Mouse (Mus musculus) liver, embryonic 11.5 days (tissue): ENCODE data around the gene Syce1l. TPM values are rescaled to one million over a fixed set of nuclear protein-coding genes. Genes with fewer than 3 reads are reported as not detected.

Experiments used
- ATAC-seq: fragments of 200-750 bp; cut with Nextera tagmentation; replicated peaks from 2 replicates; pipeline ENCODE4 v1.8.0; 2017; ENCODE audit warnings: moderate number of reproducible peaks, mild to moderate bottlenecking, moderate TSS enrichment, moderate library complexity; ENCODE audit not compliant: low FRiP score
- DNase-seq: peaks from one replicate; pipeline ENCODE4 v3.0.0-alpha.2; 2017; ENCODE audit warnings: low spot score
- H3K27ac ChIP-seq: fragments of 300-500 bp; sonication (generic); 2 replicates; pipeline ENCODE4 v1.5.1; 2014; ENCODE audit warnings: mild to moderate bottlenecking, low read depth, low read length, control low read depth
- H3K27me3 ChIP-seq: fragments of 300-500 bp; sonication (generic); replicated peaks from 2 replicates; pipeline ENCODE4 v1.6.1; 2014; ENCODE audit warnings: low read length, mixed read lengths; ENCODE audit not compliant: control insufficient read depth, insufficient read depth
- H3K36me3 ChIP-seq: fragments of 300-500 bp; sonication (generic); 2 replicates; pipeline ENCODE4 v1.6.1; 2014; ENCODE audit warnings: mild to moderate bottlenecking, low read length, moderate library complexity, mixed read lengths; ENCODE audit not compliant: control insufficient read depth, insufficient read depth
- H3K4me1 ChIP-seq: fragments of 300-500 bp; sonication (generic); replicated peaks from 2 replicates; pipeline ENCODE4 v1.6.1; 2014; ENCODE audit warnings: low read length, mixed read lengths; ENCODE audit not compliant: control insufficient read depth, insufficient read depth
- H3K4me2 ChIP-seq: fragments of 300-500 bp; sonication (generic); 2 replicates; pipeline ENCODE4 v1.6.1; 2014; ENCODE audit warnings: mild to moderate bottlenecking, control low read depth, moderate library complexity
- H3K4me3 ChIP-seq: fragments of 300-500 bp; sonication (generic); 2 replicates; pipeline ENCODE4 v1.5.1; 2014; ENCODE audit warnings: low read depth, low read length, control low read depth
- H3K9ac ChIP-seq: fragments of 300-500 bp; sonication (generic); 2 replicates; pipeline ENCODE4 v1.6.1; 2014; ENCODE audit warnings: low read depth, low read length, control low read depth
- H3K9me3 ChIP-seq: fragments of 300-500 bp; sonication (generic); 2 replicates; pipeline ENCODE4 v1.6.1; 2016; ENCODE audit warnings: low read length, inconsistent platforms, mixed read lengths; ENCODE audit not compliant: control insufficient read depth
- WGBS: fragments of 180-500 bp; shearing (Covaris S2); extraction: QIAGEN DNeasy Blood & Tissue Kit; methylation state at CpG from one replicate; pipeline ENCODE4 v1.1.7; 2014; 5-methylcytosine and 5-hydroxymethylcytosine counted together
- polyA plus RNA-seq: library from polyadenylated mRNA; unstranded; fragments of >200 nt; fragmentation: Nextera tagmentation; extraction: Ambion mirVana; gene quantifications from 2 replicates; pipeline ENCODE4 v1.2.1, GENCODE M21; 2014

Syce1l gene
- not detected in 2 replicates for polyA plus RNA-seq

DNA sequence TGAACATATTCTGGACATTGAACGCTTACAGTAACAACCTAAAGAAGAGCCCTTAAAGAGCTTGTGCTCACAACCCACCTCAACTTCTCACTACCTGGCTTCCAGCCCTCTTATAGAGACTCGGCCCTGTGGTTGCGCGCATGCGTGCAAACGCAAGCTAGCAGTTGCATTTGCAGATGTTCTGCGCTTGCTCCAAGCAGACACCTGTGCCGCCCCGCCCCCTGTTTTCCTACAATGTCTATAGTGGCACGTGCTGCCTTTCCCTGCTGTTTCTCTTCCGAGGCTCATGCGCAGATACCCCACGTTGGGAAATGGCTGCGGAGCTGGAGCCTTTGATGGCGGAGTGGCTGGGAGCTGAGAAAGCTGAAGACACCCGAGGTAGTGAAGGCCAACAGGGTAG, at the start of gene Syce1l:
Gene Syce1l, plus strand, starts transcription at position 288 of the 400 bp plus-strand sequence.
- Histone ChIP-seq H3K27ac (no peak within 1 kb of the TSS), H3K9ac (no peak within 1 kb of the TSS), H3K27me3 (no peaks in the 10 kb centered on the region), H3K4me1 (no peaks in the 10 kb centered on the region), H3K4me3 (no peak within 1 kb of the TSS), H3K36me3 (peaks cover 2% of the 10 kb centered on the region; the same call in 1 of the 2 replicates), H3K4me2 (no peak within 1 kb of the TSS), H3K9me3 (no peaks in the 10 kb centered on the region)
- DNase-seq (no peak), ATAC-seq (no peak)
- 92% methylated on average over 16 of the region's 16 CpGs for WGBS

DNA sequence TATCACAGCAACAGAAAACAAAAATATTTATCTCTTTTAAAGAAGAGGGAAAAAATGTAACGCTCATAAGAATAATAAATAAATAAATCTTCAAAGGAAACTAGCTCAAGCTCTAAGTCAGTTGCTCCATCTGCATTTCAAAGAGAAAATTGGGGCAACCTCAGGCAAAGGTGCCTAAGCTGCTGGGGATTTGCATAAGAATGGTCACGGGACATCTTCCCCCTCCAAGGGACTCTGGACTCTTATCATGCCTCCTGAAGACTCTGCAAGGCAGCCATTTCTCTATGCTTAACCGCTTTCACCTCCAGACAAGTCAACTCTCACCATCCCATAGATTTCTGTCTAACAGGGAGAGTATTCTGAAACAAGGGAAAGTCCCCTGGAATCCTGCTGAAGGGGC, 44.6 kb upstream of the Syce1l start:
- 39% methylated on average over 3 of the region's 3 CpGs for WGBS
- Histone ChIP-seq H3K4me2 (no peak overlapping the region), H3K4me1 (no peaks in the 10 kb centered on the region), H3K27me3 (no peaks in the 10 kb centered on the region), H3K4me3 (no peak overlapping the region), H3K9me3 (no peaks in the 10 kb centered on the region), H3K27ac (no peak overlapping the region), H3K36me3 (no peaks in the 10 kb centered on the region), H3K9ac (no peak overlapping the region)
- no peak for ATAC-seq
- DNase-seq = no peak

DNA sequence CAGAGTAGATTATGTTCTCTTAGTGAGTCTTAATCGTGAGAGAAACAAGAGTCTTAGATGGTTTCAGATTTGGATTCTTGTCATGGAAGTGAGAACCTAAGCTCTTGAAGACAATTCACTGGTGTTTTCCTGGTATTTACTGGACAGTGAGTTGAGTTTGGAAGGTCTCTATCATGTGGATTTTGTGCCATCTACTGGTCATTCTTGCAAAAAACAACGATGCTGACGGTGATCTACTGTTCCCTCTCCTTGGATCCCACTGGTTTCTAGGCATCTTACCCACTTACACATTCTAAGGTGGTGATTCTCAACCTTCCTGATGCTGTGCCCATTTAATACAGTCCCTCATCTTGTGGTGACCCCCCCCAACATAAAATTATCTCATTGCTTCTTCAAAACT, 10.4 kb upstream of the Syce1l start:
- DNase-seq = no peak
- 4% methylated on average over 3 of the region's 3 CpGs for WGBS

DNA sequence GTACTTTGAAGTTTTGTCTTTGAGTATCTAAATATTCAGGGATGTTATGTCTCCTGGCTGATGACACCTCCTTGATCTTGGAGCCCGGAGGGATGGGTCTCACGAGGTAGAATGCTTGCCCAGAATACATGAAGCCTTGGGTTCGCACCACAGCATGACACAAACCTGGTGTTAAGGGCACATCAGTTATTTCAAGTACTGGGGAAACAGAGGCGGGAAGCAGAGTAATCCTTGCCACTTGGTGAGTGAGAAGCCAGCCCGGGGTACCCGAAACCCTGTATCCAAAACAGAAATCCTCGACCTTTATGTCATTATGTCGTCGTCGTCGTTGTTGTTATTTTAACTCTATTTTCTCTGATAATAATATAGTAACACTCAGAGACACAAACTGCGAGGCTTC, 8.9 kb upstream of the Syce1l start:
- Histone ChIP-seq H3K36me3 (0 out of 2 replicates have a peak, but pooled peaks cover 2% of the 10 kb centered on the region), H3K4me1 (0 out of 2 replicates have a peak, but pooled peaks cover 2% of the 10 kb centered on the region), H3K9ac (peak overlapping the region; percentile 69; the same call in 1 of the 2 replicates), H3K4me2 (peak overlapping the region; percentile 92), H3K4me3 (peak overlapping the region; percentile 70; the same call in 1 of the 2 replicates), H3K9me3 (no peaks in the 10 kb centered on the region), H3K27ac (no peak overlapping the region), H3K27me3 (no peaks in the 10 kb centered on the region)
- no peak for ATAC-seq
- DNase-seq = no peak
- 34% methylated on average over 12 of the region's 12 CpGs for WGBS

More for the DNA sequence above, 10.4 kb upstream of the Syce1l start:
- H3K27ac ChIP-seq = no peak overlapping the region
- no peak overlapping the region for H3K9ac ChIP-seq
- 0 out of 2 replicates have a peak, but pooled peaks cover 2% of the 10 kb centered on the region for H3K4me1 ChIP-seq
- H3K4me3 ChIP-seq = no peak overlapping the region
- no peaks in the 10 kb centered on the region for H3K27me3 ChIP-seq
- H3K4me2 ChIP-seq = no peak overlapping the region
- no peak for ATAC-seq
- no peaks in the 10 kb centered on the region for H3K36me3 ChIP-seq
- no peaks in the 10 kb centered on the region for H3K9me3 ChIP-seq

DNA sequence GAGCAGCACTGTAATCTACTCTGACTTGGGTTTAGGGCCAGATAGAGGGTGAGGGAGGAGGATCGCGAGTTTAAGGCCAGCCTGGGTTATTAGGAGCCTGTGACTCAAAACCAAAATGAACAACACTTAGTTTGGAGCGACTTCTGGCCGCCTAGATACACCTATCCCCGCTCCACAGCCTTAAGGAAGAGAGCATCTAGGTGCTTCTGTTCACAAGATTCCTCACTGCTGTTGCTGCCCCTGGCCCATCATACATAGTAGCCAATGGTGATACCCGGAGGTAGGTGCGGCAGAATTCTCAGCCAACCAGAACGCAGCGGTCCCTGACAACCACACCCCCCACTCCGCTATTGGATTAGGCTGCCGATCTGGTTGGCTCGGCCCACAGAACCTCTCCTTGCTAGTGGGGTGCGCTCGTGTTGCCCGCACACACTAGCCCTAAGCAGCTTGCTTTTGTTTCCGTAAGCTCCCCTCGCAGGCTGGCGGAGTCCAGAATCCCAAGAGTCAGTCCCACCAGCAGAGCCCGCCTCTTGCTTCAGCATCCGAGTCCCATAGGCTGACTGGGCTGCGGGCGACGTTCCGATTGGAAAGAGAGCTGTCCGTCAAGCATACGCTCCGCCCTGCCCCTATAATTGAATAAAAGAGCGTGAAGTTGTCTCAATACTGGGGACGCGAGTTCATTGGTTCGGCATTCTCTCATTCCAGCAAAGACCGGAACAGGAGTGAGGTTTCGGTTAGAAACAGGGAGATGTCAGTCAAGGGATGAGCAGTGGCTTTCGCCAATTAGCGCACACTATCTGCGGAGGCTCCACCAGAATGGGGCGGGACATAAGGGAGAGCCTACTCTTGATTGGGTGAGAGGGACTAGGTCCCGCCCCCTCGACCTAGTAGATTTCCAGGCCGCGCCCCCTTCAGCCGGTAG, 8.1 kb upstream of the Syce1l start, which contains the start of gene Mon1b:
Gene Mon1b, plus strand, starts transcription at position 918 of the 922 bp plus-strand sequence.
- peak; percentile 94 for DNase-seq
- Histone ChIP-seq H3K4me1 (0 out of 2 replicates have a peak, but pooled peaks cover 2% of the 10 kb centered on the region), H3K36me3 (peaks cover 2% of the 10 kb centered on the region; the same call in 1 of the 2 replicates), H3K27me3 (no peaks in the 10 kb centered on the region), H3K27ac (peak within 1 kb of the TSS; percentile 77), H3K9me3 (no peaks in the 10 kb centered on the region), H3K9ac (peak within 1 kb of the TSS; percentile 76), H3K4me3 (peak within 1 kb of the TSS; percentile 70), H3K4me2 (peak within 1 kb of the TSS; percentile 92)
- WGBS = under 1% methylated on average over 42 of the region's 42 CpGs
- ATAC-seq = peak; percentile 96

DNA sequence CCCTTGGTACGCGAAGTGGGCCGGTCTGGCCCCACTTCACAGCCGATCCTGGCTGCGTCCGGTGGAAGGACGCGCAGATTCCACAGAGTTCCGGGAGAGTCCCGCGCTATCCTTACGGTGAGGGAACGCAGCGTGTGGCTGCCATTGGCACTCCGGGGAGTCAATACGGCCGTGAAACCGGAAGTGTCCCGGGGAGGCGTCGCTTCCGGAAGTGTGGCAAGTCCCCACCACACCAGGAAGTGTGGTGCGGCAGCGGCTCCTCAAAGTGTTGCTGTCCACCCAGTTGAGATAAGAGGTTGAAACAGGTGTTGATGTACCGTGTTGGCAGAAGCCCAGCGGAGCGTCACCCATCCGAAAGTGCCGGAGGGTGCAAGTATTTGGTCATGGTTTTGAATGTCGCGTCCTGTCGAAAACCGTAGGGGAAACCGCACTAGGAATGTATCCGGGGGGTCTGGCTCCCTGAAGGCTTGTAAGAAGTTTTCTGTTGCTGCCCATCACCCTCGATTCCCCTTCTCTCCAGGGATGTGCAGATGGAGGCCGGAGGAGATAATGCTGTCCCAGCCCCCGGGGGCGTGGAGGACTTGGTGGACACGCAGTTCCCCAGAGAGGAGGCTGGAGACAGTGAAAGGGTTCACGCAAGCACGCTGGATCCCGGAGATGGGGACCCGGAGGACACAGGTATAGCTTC, 7.3 kb upstream of the Syce1l start:
- DNase-seq (no peak), ATAC-seq (peak; percentile 80)
- Histone ChIP-seq H3K27me3 (no peaks in the 10 kb centered on the region), H3K9ac (peak overlapping the region; percentile 76), H3K36me3 (peaks cover 2% of the 10 kb centered on the region; the same call in 1 of the 2 replicates), H3K4me3 (peak overlapping the region; percentile 70), H3K4me1 (0 out of 2 replicates have a peak, but pooled peaks cover 2% of the 10 kb centered on the region), H3K9me3 (no peaks in the 10 kb centered on the region), H3K4me2 (peak overlapping the region; percentile 92), H3K27ac (peak overlapping the region; percentile 41)
- 1% methylated on average over 44 of the region's 44 CpGs for WGBS

DNA sequence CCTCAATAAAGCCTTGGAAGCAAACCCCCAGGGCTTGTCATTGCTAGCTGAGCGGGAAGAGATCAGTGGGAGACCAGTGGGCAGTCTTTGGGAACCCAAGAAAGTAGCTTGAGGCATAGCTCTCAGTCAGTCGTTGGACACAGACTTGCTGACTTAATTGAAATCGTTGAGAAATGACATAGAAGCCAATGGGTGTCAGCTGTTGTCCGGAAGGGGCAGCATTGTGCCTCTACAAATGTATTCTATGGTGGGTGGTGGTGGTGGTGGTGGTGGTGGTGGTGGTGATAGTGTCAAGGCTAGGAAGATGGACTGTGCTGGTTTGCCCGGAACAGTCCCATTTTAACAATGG, 6.8 kb upstream of the Syce1l start:
- Histone ChIP-seq H3K27ac (peak overlapping the region; percentile 41), H3K27me3 (no peaks in the 10 kb centered on the region), H3K36me3 (peaks cover 2% of the 10 kb centered on the region; the same call in 1 of the 2 replicates), H3K4me1 (0 out of 2 replicates have a peak, but pooled peaks cover 2% of the 10 kb centered on the region), H3K9me3 (no peaks in the 10 kb centered on the region), H3K4me3 (peak overlapping the region; percentile 70), H3K4me2 (peak overlapping the region; percentile 92), H3K9ac (peak overlapping the region; percentile 76)
- ATAC-seq (no peak), DNase-seq (no peak)
- WGBS = 24% methylated on average over 5 of the region's 5 CpGs

DNA sequence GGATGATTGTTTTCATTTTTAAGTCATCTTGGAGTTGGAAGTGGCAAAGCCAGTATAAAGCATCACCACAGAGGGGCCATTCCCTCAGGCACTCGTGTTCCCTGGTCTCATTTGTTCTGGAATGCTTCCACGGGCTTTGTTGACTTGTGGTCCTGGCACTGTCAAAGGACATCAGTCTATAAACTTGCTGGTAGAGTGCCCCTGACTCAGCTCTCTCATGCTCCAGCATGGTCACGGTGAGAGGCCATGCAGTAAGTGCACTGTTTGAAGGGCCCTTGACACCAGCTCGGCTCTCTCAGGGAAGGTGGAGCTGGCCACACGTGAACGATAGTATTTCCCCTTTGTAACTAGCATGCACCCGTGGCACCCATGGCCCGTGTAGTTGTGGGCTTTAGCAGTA, 2.7 kb upstream of the Syce1l start:
- 90% methylated on average over 8 of the region's 8 CpGs for WGBS
- ATAC-seq (no peak), DNase-seq (peak; percentile 10)
- no peaks in the 10 kb centered on the region for H3K27me3 ChIP-seq
- H3K4me3 ChIP-seq = no peak overlapping the region
- H3K27ac ChIP-seq = no peak overlapping the region
- H3K4me2 ChIP-seq = no peak overlapping the region
- no peaks in the 10 kb centered on the region for H3K9me3 ChIP-seq
- H3K4me1 ChIP-seq = 0 out of 2 replicates have a peak, but pooled peaks cover 2% of the 10 kb centered on the region
- no peak overlapping the region for H3K9ac ChIP-seq
- H3K36me3 ChIP-seq = peaks cover 2% of the 10 kb centered on the region; the same call in 1 of the 2 replicates
